Mouse (Mus musculus): Measurements from ENCODE around the gene Eef1akmt1. TPM values are rescaled to one million over a fixed set of nuclear protein-coding genes. Genes with fewer than 3 reads are reported as not detected.

The Eef1akmt1 gene
- polyA plus RNA-seq, 1 experiment from 2014 or later = 82.3 TPM

GRCm38 (mm10) chr14:57529086-57529785, 42.2 kb downstream of the Eef1akmt1 start:
- no peak for ATAC-seq (replicated peaks; ENCODE audit: low FRiP score)
- peaks cover 23% of the 10 kb centered on the region for H3K4me1 ChIP-seq
- no peak overlapping the region for H3K9ac ChIP-seq
- H3K4me3 ChIP-seq (replicated peaks) = no peak overlapping the region
- H3K27me3 ChIP-seq = peaks cover 9% of the 10 kb centered on the region
- H3K4me2 ChIP-seq = no peak overlapping the region
- H3K36me3 ChIP-seq = no peaks in the 10 kb centered on the region
- no peak overlapping the region for H3K27ac ChIP-seq
- no peaks in the 10 kb centered on the region for H3K9me3 ChIP-seq (replicated peaks)
- 43% methylated on average over 10 of the region's 10 CpGs for WGBS

GRCm38 (mm10) chr14:57527598-57527997, 43.8 kb downstream of the Eef1akmt1 start:
- Histone ChIP-seq H3K4me1 (peaks cover 23% of the 10 kb centered on the region), H3K4me3 (replicated peaks) (no peak overlapping the region), H3K9me3 (replicated peaks) (no peaks in the 10 kb centered on the region), H3K27ac (no peak overlapping the region), H3K9ac (no peak overlapping the region), H3K36me3 (no peaks in the 10 kb centered on the region), H3K27me3 (peaks cover 13% of the 10 kb centered on the region; the same call in 1 of the 2 replicates), H3K4me2 (no peak overlapping the region)
- no peak for ATAC-seq (replicated peaks; ENCODE audit: low FRiP score)
- WGBS = 50% methylated on average over 2 of the region's 2 CpGs

GRCm38 (mm10) chr14:57527122-57527521, 44.3 kb downstream of the Eef1akmt1 start:
- no peak overlapping the region for H3K4me3 ChIP-seq (replicated peaks)
- no peak overlapping the region for H3K4me2 ChIP-seq
- no peak overlapping the region for H3K9ac ChIP-seq
- peaks cover 23% of the 10 kb centered on the region for H3K4me1 ChIP-seq
- no peaks in the 10 kb centered on the region for H3K9me3 ChIP-seq (replicated peaks)
- H3K27me3 ChIP-seq = peaks cover 14% of the 10 kb centered on the region; the same call in 1 of the 2 replicates
- 65% methylated on average over 6 of the region's 7 CpGs for WGBS
- no peaks in the 10 kb centered on the region for H3K36me3 ChIP-seq
- H3K27ac ChIP-seq = no peak overlapping the region
- ATAC-seq (replicated peaks; ENCODE audit: low FRiP score) = no peak

GRCm38 (mm10) chr14:57526050-57526623, 45.3 kb downstream of the Eef1akmt1 start:
- no peak overlapping the region for H3K9ac ChIP-seq

GRCm38 (mm10) chr14:57525388-57526049, 45.9 kb downstream of the Eef1akmt1 start:
- no peaks in the 10 kb centered on the region for H3K9me3 ChIP-seq (replicated peaks)
- H3K27ac ChIP-seq = peak overlapping the region; percentile 30; the same call in 1 of the 2 replicates
- H3K27me3 ChIP-seq = peaks cover 14% of the 10 kb centered on the region; the same call in 1 of the 2 replicates
- no peaks in the 10 kb centered on the region for H3K36me3 ChIP-seq
- H3K9ac ChIP-seq = peak overlapping the region; percentile 66
- H3K4me1 ChIP-seq = peaks cover 23% of the 10 kb centered on the region
- H3K4me3 ChIP-seq (replicated peaks) = peak overlapping the region; percentile 82
- peak overlapping the region; percentile 96 for H3K4me2 ChIP-seq
- ATAC-seq (replicated peaks; ENCODE audit: low FRiP score) = peak; percentile 93
- 1% methylated on average over 60 of the region's 60 CpGs for WGBS

More at GRCm38 (mm10) chr14:57526050-57526623, 45.3 kb downstream of the Eef1akmt1 start:
- 42% methylated on average over 10 of the region's 10 CpGs for WGBS
- H3K9me3 ChIP-seq (replicated peaks) = no peaks in the 10 kb centered on the region
- H3K27me3 ChIP-seq = peaks cover 14% of the 10 kb centered on the region; the same call in 1 of the 2 replicates
- peaks cover 23% of the 10 kb centered on the region for H3K4me1 ChIP-seq
- 0 out of 2 replicates have a peak, but pooled peaks have one; percentile 5 for ATAC-seq (replicated peaks; ENCODE audit: low FRiP score)
- peak overlapping the region; percentile 82 for H3K4me3 ChIP-seq (replicated peaks)
- H3K27ac ChIP-seq = no peak overlapping the region
- H3K36me3 ChIP-seq = no peaks in the 10 kb centered on the region
- peak overlapping the region; percentile 96 for H3K4me2 ChIP-seq

GRCm38 (mm10) chr14:57524671-57525387, 46.6 kb downstream of the Eef1akmt1 start, which contains the start of gene Il17d:
Il17d (plus strand) TSS chr14:57524777.
- no peaks in the 10 kb centered on the region for H3K9me3 ChIP-seq (replicated peaks)
- peaks cover 14% of the 10 kb centered on the region; the same call in 1 of the 2 replicates for H3K27me3 ChIP-seq
- no peaks in the 10 kb centered on the region for H3K36me3 ChIP-seq
- H3K9ac ChIP-seq = peak within 1 kb of the TSS; percentile 66
- peak within 1 kb of the TSS; percentile 82 for H3K4me3 ChIP-seq (replicated peaks)
- under 1% methylated on average over 59 of the region's 104 CpGs for WGBS
- ATAC-seq (replicated peaks; ENCODE audit: low FRiP score) = peak; percentile 60
- H3K4me1 ChIP-seq = peaks cover 22% of the 10 kb centered on the region
- peak within 1 kb of the TSS; percentile 96 for H3K4me2 ChIP-seq
- peak within 1 kb of the TSS; percentile 30; the same call in 1 of the 2 replicates for H3K27ac ChIP-seq

- Histone ChIP-seq H3K27me3 (peaks cover 14% of the 10 kb centered on the region; the same call in 1 of the 2 replicates), H3K4me2 (no peak overlapping the region; the same call in 1 of the 2 replicates), H3K4me1 (peaks cover 17% of the 10 kb centered on the region), H3K9ac (no peak overlapping the region), H3K36me3 (no peaks in the 10 kb centered on the region), H3K27ac (no peak overlapping the region), H3K9me3 (replicated peaks) (no peaks in the 10 kb centered on the region), H3K4me3 (replicated peaks) (no peak overlapping the region)
- WGBS = 87% methylated on average over 9 of the region's 9 CpGs
- no peak for ATAC-seq (replicated peaks; ENCODE audit: low FRiP score)
Observed at GRCm38 (mm10) chr14:57523762-57524161, 47.6 kb downstream of the Eef1akmt1 start.

GRCm38 (mm10) chr14:57517001-57517400, 54.4 kb downstream of the Eef1akmt1 start:
- Histone ChIP-seq H3K27me3 (no peaks in the 10 kb centered on the region), H3K9ac (no peak overlapping the region), H3K4me3 (replicated peaks) (no peak overlapping the region), H3K27ac (no peak overlapping the region), H3K4me1 (no peaks in the 10 kb centered on the region), H3K4me2 (no peak overlapping the region), H3K36me3 (no peaks in the 10 kb centered on the region), H3K9me3 (replicated peaks) (no peaks in the 10 kb centered on the region)
- 89% methylated on average over 7 of the region's 7 CpGs for WGBS
- ATAC-seq (replicated peaks; ENCODE audit: low FRiP score) = no peak

GRCm38 (mm10) chr14:57515156-57515762, 56.2 kb downstream of the Eef1akmt1 start:
- 70% methylated on average over 6 of the region's 6 CpGs for WGBS
- H3K4me1 ChIP-seq = no peaks in the 10 kb centered on the region
- ATAC-seq (replicated peaks; ENCODE audit: low FRiP score) = no peak
- no peak overlapping the region for H3K4me3 ChIP-seq (replicated peaks)
- H3K27ac ChIP-seq = no peak overlapping the region
- no peak overlapping the region for H3K4me2 ChIP-seq
- no peaks in the 10 kb centered on the region for H3K36me3 ChIP-seq
- H3K9me3 ChIP-seq (replicated peaks) = no peaks in the 10 kb centered on the region
- H3K9ac ChIP-seq = no peak overlapping the region
- no peaks in the 10 kb centered on the region for H3K27me3 ChIP-seq

GRCm38 (mm10) chr14:57509554-57509953, 61.9 kb downstream of the Eef1akmt1 start:
- Histone ChIP-seq H3K4me2 (no peak overlapping the region), H3K4me3 (replicated peaks) (no peak overlapping the region), H3K36me3 (no peaks in the 10 kb centered on the region), H3K27ac (no peak overlapping the region), H3K27me3 (no peaks in the 10 kb centered on the region), H3K9me3 (replicated peaks) (no peaks in the 10 kb centered on the region), H3K4me1 (no peaks in the 10 kb centered on the region), H3K9ac (no peak overlapping the region)
- WGBS = 50% methylated on average over 6 of the region's 6 CpGs
- no peak for ATAC-seq (replicated peaks; ENCODE audit: low FRiP score)

GRCm38 (mm10) chr14:57503729-57504128, 67.7 kb downstream of the Eef1akmt1 start:
- H3K36me3 ChIP-seq = no peaks in the 10 kb centered on the region

More at GRCm38 (mm10) chr14:57503729-57504128, 67.7 kb downstream of the Eef1akmt1 start:
- no peaks in the 10 kb centered on the region for H3K27me3 ChIP-seq
- no peak for ATAC-seq (replicated peaks; ENCODE audit: low FRiP score)
- H3K4me3 ChIP-seq (replicated peaks) = no peak overlapping the region
- H3K27ac ChIP-seq = no peak overlapping the region
- no peaks in the 10 kb centered on the region for H3K4me1 ChIP-seq
- no peak overlapping the region for H3K9ac ChIP-seq
- 88% methylated on average over 6 of the region's 6 CpGs for WGBS
- H3K4me2 ChIP-seq = no peak overlapping the region
- no peaks in the 10 kb centered on the region for H3K9me3 ChIP-seq (replicated peaks)

Measured in kidney, embryonic 15.5 days (tissue).